Mouse (Mus musculus) layer of hippocampus, postnatal 10 days (tissue): ENCODE measurements around the gene Rab1b. TPM values are rescaled to one million over a fixed set of nuclear protein-coding genes. Genes with fewer than 3 reads are reported as not detected.
A peak's percentile ranks its signal among the peaks of the same experiment; 100 is the strongest.

Experiments
- DNase-seq, 2 experiments: peaks; one replicate each; pipeline ENCODE4 v3.0.0; 2021; ENCODE audit warnings: low spot score in 2 of 2
- total RNA-seq, 2 experiments: library from RNA; stranded (reverse); gene quantifications; 2 replicates each; pipeline ENCODE4 v1.2.3; 2021

Gene Rab1b
- total RNA-seq, 2 experiments from 2014 or later = 163 to 166 TPM

DNA sequence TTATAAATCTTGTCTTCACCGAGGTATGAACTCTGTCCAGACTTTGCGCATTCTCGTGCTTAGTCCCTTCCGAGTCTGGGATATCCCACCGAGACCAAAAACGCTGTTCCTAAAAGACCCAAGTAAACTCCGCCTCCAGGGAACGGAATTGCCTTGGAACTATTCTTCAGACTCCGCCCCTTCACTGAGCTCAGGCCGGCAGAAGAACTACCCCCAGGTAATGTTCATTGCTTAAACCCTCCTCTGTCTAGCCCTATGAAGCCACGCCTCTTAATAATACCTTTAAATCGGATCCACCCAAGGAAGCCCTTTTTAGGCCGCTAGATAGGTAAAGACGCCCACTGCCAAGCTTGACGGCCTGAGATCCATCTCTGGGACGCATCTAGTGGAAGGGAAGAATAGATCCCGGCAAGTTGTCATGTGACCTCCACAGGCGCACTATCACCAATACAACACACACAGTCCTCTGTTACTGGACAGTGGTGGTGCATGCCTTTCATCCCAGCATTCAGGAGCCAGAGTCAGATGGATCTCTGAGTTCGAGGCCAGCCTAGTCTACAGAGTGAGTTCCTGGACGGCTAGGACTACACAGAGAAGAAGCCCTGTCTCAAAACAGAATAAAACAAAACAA is 34.4 kb downstream of the Rab1b start:
- no peak for DNase-seq

- no peak for DNase-seq
Observed at GRCm38 (mm10) chr19:5071545-5072369, 35.1 kb downstream of the Rab1b start.

GRCm38 (mm10) chr19:5071077-5071476 is 35.8 kb downstream of the Rab1b start:
- DNase-seq = no peak

DNA sequence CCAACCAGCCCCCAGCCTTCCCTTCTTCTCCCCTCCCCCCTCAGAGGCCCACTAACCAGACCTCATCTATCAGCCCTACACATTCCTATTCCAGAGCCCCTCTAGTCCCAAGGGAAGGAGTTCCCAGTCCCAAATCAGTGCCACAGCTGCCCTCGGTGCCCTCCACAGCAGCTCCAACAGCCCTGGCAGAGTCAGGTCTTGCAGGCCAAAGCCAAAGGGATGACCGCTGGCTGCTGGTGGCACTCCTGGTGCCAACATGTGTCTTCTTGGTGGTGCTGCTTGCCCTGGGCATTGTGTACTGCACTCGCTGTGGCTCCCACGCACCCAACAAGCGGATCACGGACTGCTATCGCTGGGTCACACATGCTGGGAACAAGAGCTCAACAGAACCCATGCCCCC is 36.9 kb downstream of the Rab1b start:
- DNase-seq = no peak

DNA sequence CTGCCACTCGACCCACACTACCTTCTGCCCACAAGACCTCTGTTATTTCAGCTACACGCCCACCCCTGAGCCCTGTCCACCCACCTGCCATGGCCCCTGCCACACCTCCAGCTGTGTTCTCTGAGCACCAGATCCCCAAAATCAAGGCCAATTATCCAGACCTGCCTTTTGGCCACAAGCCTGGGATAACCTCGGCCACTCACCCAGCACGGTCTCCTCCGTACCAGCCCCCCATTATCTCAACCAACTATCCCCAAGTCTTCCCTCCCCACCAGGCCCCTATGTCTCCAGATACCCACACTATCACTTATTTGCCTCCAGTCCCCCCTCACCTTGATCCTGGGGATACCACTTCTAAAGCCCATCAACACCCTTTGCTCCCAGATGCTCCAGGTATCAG is 37.4 kb downstream of the Rab1b start:
- no peak for DNase-seq

DNA sequence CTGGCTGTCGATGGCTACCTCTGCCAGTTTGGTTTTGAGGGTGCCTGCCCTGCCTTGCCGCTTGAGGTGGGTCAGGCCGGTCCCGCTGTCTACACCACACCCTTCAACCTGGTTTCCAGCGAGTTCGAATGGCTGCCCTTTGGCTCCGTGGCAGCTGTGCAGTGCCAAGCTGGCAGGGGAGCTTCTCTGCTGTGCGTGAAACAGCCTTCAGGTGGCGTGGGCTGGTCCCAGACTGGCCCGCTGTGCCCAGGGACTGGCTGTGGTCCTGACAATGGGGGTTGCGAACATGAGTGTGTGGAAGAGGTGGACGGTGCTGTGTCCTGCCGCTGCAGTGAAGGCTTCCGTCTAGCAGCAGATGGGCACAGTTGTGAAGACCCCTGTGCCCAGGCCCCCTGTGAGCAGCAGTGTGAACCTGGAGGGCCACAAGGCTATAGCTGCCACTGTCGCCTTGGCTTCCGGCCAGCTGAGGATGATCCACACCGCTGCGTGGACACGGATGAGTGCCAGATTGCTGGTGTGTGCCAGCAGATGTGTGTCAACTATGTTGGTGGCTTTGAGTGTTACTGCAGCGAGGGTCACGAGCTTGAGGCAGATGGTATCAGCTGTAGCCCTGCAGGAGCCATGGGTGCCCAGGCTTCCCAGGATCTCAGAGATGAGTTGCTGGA is 38.2 kb downstream of the Rab1b start:
- no peak for DNase-seq

- no peak for DNase-seq
Observed at GRCm38 (mm10) chr19:5067867-5068569, 38.9 kb downstream of the Rab1b start, which contains the start of gene Cd248. Gene Cd248 (plus strand): TSS chr19:5068078.

- DNase-seq = no peak
Observed at GRCm38 (mm10) chr19:5067040-5067799, 39.7 kb downstream of the Rab1b start.

DNA sequence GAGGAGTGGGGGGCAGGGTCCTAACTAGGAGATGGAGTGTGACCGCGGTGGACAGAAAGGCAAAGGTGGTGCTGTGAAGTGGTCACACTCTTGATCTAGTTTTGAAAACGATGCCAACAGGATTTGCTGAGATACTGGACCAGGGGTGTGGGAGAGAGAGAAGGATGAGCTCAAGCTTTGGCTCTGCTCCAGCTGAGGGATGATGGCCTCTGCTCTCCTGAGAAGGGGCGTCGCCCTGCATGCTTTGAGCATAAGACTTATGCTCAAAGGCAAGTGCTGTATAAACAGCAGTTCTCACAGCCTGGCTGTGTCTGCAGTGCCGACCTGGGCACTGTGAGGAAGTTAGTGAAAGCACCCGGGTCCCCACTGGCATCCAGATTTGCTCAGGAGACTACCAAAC is 41.8 kb downstream of the Rab1b start:
- no peak for DNase-seq

DNA sequence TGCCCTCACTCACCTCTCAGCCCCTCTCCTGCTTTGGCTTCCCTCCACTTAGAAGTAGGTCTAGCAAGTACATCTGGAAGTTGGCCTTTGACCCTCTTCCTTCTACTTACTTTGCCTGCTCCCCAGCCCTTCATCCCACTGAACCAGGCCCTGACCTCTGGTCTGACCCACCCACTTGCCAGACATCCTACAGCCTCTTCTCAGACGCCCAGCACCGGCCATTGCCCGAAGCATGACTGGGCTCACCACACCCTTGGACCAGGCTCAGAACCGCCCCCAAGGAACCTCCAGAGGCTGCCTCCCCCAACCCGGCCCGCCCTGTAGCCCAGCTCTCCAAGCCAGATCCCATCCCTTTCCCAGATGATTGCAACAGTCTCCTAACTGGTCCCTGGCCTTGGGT is 44.4 kb downstream of the Rab1b start:
- no peak for DNase-seq

DNA sequence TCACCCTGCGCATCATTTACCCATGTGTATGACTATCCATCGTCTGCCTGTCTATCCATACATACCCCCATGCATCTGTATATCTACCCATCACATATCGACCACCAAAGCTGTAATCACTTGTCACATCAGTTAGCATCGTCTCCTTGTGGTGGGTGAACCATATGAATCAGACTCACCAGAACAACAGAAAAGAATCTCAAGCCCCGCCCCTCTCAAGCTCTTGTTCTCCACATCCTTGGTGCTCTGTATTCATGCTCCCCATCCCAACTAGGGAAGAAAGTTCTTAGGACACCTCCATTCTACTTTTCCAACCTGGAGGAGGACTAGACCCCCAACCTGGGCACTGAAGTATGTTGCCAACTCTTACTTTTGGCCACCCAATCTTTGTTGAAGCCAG is 44.8 kb downstream of the Rab1b start:
- no peak for DNase-seq

GRCm38 (mm10) chr19:5060365-5061330 is 46.2 kb downstream of the Rab1b start:
- no peak for DNase-seq

DNA sequence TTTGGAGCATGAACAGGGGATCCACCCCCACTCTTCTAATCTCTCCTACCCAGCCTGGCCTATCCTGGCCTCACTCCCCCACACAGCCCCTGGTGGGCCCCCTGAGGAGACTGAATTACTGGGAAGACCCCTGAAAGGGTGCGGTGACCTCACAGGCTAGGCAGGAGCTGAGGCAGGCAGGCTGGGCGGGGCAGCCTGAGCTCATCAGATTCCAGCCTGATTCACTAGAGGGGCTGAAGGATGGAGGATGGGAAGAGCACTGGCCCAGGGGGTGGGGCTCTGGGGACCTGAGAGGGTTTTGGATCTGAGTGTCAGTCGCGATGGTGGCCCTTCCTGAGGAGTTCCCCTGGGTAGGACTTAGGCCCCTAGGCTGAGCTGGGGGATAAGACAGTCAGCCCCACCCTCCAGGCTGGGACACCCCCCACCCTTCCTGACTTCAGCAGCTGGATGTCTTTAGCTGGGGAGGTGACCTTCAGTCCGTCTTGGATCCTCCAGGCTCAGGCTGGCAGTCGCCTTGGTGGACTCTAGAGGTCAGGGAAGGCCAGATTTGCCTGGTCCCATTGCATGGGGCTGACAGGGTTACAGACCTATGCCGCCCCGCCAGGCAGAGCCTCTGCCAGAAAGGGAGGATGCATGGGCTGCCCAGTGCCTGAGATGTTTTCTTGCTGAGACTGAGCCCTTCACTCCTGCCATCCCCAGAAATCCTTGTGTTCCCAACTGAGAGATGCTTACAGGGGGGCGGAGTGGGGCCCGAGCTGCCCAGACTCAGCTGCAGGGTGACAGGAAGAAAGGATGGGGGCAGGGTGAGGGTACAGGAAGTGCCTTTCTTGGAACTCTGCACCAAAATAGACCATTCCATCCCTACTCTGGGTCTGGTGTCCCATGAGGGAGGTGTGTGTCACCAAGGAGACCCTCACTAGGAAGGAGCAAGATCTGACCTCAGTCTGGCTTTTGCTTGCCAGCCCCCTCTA is 47.8 kb downstream of the Rab1b start:
- DNase-seq = no peak

DNA sequence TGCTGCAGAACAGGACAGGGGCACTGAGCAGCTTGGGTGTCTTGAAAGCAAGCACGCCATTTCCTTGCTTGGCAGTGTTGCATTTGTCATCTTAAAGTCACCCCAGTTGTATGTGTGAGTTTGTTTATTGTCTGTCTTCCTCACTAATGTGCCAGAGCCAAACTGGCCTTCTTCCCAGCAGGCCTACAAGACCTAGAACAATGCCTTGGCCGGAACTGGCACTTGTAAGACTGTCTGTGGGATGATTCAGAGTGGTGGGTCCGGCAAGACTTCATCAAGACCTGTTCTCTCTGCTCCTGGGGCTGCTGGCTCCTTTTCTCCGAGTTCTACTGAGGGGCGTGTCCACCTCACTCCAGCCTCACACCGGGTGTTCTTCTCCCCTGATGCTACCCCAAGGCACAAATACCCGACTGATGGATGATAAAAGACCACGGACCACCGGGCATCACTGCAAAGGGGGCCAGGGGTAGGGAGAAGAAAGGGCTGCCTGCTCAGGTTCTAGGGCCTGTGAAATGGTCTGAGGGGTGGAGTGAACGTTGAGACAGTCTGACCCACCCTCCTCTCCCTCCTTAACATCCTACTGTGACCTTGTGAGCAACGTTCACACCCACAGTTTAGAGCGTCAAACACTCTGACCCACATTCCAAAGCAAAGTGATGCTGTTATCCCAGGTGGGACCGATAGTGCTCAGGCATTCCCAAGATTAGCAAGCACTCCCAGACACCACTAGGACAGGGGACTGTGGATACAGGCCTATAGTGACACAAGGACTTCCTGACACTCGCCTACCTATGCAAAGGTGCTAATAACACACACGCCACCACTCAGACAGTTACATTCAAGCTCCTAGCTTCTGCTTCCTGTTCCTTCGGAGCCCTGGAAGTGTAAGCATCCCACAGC is 48.7 kb downstream of the Rab1b start:
- DNase-seq = no peak

DNA sequence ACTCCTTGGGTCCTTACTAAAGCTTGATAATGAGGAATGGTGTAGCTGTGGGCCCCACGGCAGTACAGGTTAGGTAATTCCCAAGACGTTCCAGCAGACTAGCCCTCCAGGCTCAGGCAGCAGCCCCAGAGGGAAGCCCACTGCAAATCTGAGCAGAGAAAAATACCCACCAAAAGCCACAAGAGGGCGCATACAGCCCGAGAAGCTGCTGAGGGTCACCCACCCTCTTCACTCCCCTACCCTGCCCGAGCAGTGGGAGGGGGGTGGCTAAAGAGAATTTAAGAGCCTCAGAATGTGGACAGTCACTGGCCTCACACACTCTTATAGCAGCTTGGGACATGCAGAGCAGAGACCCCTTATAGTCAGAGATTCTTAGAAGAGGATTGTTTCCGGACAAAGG is 50.6 kb downstream of the Rab1b start:
- peak; percentile 62 to 68 for DNase-seq

DNA sequence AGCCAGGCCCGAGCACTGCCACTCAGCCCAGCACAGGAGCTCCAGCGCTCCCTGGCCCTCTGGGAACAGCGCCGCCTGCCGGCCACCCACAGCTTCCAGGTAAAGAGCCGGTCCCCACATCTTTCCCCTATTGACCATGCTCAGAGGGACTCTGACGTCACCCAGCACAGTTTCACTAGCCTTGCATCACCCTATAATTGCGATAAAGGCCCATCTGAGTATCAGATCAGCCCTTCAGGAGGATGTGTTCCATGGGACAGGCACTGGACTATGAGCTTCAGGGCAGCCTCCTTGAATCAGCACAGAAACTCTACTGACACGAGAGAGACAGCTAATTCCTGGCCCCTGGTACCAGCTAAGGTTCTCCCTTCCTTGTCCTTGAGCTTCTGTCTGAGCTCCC is 53.0 kb downstream of the Rab1b start:
- DNase-seq = peak in 1 of 2 experiments; percentile 61

GRCm38 (mm10) chr19:5052853-5053252 is 54.0 kb downstream of the Rab1b start:
- no peak for DNase-seq
